Mouse (Mus musculus) retina, postnatal 1 day (tissue): Measurements from ENCODE around the gene Med18.
A peak's percentile ranks its signal among the peaks of the same experiment; 100 is the strongest.

ENCODE experiments used
- DNase-seq: peaks from one replicate; pipeline ENCODE4 v3.0.0-alpha.2; 2012

Gene Med18

DNA sequence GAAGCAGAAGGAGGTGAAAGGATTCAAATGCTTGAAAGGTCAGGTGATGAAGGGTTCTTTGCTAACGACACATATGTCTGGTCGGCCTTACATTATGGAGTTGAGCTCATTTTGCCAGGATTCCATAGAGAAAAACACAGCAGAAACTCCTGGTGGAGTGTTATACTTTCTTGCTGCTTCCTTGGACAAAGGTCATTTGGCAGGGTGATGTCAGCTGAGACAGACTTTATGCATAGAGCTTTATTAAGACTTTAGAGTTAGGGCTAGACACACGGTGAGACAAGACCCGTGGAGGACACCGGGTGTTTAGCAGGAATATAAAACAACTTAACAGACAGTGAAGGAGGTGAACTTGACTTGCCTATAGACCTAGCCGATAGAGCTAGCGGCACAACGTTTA lies 14.1 kb upstream of the Med18 start:
- DNase-seq: no peak

DNA sequence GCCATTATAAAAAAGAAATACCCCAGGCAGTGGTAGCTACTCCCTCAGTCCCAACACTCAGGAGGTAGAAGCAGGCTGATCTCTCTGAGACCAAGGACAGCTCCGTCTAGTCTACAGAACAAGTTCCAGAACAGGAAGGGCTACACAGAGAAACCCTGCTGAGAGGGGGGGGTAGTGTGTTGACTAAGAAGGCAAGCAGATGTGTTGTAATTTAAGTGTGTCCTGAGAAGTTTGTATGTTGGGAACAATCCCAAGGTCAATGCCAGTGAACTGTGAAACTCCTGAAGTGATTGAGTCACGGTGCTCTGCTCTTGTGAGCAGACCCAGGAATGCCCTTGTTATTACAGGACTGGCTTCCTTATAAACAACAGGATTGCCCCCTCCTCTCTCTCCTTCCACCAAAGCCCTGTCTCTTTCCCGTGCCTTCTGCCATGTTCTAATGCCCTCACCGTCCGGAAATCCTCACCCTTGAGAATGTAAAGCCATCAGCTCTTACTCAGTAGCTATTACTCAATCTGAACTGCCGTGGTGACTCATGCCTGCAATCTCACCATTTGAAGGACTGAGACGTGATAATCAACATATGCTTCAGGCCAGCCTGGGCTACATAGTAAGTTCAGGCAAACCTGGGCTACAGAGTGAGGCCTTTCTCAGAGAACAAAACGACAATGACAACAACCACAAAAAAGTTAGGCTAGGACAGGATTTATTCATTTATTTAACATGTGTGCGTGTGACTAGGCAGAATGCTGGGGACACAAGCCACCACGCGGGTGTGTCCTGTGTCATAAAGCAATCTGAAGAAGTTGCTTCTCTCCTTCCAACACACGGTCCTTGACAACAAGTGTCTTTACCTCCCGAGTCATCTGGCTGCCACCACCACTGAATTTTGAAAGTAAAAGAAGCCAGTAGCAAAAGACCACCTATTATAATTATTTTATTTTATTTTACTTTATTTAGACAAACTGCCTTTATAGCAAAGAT lies 12.5 kb upstream of the Med18 start:
- no peak for DNase-seq

DNA sequence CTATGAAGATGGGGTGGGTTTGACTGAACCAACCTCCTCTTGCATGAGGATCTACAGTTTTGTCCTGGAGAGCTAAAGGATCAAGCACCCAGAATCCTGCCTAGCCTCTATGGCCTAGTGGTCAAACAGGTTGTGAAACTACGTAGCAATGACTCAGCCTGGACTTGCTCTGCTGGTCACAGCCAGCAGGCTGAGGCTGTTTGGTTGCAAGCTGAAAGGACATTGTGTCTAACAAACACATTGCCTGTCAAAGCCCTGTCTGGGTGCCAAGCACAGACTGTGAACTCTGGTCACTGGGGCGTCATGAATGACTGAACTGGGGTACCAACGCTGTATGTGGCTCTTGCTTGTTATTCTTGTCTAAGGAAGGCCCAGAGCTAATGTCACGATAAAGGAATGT lies 10.9 kb upstream of the Med18 start:
- no peak for DNase-seq

DNA sequence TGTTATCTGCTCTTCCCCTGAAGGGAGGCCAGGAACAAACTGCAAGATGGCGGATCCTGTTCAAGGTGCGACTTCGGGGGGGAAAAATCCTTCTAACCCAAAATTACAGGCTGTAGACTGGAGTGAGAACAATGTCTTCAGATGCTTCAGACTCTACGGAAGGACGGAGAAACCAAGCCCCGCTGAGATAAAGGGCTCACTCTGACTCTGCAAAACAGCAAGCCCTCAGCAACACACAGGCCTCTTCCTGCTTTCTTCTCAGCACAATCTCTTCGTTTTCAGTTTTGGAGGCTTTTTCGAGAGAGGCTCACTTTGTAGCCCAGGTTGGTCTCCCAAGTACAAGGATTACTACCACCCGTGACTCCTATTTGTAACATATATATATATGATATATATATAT lies 9.7 kb upstream of the Med18 start:
- DNase-seq: no peak

DNA sequence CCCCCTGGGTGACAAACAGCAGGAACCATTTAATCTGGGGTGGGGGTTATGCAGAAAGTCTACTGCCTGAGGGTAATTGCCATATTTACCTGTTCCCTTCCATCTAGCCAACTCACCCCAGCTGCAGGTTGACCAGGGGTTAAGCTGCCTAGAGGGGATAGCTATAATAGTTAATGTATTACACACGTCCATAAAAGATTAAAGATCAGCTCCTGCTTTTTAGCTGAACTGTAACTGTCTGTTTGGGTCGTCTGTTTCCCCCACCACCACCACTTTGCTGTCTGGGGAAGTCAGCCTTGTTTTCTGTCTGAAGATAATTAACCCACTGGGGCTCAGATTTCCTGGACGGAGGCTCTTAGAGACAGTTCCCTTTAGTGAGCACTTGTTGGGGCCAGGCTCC lies 6.2 kb upstream of the Med18 start:
- DNase-seq: no peak

DNA sequence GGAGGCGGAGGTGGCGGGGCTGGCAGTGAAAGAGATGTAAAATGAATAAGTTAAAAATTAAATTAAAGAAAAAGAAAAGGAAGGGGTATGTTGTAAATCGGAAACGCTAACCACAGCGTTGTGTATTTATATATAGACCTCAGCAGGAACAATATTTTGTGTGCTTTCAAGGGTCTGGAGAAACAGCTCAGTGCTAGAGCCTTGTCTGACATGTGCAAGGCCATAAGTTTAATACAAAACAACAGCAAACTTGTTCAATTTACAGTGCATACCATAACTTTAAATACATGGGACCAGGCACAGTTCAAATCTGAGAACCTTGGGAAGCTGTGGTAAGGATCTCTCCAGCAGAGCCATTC lies 513 bp upstream of the Med18 start:
- no peak for DNase-seq

DNA sequence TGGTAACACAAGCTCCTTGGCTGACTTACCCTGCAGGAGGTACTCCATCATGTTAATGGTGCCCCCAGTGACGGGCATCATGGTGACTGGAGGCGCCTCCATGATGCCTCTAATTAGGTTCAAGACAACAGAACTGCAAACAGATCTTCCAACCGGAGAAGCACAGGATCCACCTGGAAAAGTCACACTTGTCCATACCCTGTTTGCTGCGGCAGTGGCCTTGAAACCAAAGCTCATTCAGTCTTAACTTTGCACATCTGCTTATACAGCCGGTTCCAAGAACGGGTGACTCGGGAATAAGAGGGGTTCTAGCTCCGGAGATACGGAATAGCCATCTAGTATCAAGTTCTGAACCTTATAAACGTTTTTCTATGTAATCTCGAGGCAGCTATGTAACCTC lies 885 bp downstream of the Med18 start:
- no peak for DNase-seq

DNA sequence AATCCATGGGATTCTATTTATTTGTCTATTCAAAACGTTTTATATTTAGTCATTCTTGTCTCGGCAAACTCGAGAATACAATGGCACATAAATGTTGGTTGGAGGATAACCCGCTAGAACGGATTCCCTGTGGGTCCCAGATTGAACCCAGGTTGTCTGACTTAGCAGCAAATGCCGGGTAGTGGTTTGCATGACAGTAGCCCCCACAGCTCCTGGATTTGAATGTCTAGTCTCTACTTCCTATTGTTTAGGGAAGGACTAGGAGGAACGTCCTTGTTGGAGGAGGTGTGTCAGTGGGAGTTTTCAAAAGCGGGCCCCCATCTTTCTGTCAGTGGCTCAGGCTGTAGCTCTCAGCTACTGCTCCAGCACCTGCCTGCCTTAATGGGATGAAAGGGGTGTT lies 3.5 kb downstream of the Med18 start:
- no peak for DNase-seq

DNA sequence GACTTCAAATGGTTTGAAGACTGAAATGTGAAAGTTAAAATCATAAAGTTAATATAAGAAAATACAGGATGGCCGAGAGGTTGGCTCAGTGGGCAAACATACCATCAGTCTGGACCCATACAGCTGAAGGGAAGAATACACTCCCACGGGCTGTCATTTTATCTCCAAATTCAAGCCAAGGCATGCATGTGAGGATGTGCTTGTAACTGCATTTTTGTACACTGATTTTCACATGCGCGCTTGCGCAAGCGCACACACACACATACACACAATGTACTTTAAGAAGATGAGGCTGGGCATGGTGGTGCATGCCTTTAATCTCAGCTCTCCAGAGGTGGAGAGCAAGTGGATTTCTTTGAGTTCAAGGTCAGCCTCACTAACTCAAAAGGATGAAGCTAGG lies 8.2 kb downstream of the Med18 start:
- DNase-seq: no peak

DNA sequence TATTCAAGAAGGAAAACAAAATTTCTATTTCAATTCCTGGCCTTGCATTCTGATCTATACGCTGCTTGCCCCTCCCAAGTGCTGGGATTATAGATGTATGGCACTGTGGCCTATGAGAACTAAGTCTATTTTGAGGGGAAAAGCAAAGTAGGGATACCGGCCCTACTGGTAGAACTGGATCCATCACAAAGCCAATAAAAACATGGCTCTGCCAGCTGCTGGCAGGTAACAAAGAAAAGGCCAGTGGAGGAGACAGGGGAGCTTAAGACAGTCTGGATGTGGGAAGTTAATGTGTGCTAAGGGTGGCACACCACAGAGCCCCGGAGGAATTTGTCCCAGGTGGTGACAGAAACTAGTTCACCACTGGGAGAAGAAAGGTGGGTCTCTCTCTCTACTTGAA lies 8.6 kb downstream of the Med18 start:
- DNase-seq: no peak

DNA sequence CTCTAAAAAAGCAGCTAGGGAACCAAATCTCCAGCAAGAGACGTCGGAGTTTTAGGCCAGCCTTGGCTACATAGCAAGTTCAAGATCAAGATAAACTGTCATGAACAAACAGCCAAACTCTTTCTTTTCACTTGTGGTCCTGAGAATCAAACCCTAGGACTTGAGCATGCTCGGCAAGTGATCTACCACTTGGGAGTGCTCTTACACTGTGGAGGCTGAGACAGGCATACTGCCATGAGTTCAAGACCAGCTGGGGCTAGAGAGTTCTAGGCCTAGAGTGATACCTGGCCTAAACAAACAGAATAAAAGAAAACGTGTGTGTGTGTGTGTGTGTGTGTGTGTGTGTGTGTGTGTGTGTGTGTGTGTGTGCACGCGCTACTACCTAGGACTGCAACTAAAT lies 9.5 kb downstream of the Med18 start:
- DNase-seq: no peak

DNA sequence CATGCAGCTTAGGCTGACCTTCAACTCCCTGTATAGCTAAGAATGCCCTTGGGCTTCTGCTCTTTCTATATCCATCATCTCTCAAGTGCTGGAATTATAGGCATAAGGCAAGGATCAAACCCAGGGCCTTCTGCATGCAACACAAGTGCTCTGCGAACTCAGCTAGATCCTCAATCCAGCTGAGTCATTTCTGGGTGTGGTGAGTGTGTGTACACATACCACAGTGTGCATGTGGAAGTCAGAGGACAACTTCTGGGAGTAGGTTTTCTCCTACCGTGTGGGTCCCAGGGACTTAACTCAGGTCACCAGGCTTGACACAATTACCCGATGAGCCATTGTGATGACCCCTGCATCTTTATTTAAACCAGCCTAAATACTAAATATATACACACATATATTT lies 13.9 kb downstream of the Med18 start:
- no peak for DNase-seq

DNA sequence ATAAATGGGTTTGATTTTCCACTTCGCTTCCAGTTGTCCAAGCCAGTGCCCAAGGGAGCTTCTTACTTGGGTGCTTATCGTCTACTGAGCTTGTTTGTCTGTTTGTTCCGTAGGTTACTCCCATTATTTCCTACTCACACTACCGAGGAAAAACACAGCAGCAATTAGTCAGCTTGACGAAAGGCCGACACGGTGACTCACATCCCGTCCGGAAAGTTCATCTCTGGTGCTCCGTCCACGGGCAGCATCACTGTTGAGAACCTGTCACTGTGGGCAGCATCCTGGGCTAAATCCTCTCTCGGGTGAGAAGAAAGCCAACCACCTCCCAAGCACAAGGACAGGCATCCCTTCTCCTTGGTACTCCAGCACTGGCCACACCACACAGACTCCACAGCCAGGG lies 17.6 kb downstream of the Med18 start:
- no peak for DNase-seq

DNA sequence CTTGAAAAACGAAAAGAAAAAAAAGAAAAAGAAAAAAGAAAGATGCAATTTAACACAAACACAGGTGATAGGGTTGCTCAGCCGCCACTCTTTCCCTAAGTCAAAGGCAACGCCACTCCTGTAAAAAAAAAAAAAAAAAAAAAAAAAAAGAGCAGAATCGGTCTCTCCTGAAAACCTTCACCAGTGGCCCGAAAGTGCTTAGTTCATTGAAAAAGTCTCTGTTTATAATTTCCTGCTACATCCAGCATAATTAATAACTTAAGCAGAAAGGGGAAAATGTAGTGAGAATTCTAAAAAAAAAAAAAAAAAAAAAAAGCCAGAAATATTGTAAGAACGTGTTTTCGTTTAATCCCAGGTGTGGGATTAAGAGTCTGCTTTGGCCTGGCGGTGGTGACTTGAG lies 19.2 kb downstream of the Med18 start:
- DNase-seq: no peak

DNA sequence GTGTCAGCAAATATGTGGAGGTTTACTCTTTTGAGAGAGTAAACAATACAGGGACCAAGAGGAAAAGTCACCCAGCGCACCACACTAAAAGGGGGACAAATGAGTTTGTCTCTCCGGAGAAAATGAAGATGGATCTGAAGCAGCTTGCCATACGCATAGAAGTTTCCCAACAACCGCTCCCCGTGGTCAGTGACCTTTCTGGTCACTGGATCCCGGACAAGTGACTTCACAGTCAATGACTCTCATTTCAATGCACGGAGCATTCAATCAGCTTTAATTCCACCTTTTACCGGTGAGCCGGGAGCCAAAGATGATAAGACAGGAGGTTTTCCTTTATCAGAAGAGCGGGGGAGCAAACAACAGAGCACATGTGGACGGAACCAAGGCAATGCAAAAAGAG lies 25.9 kb downstream of the Med18 start:
- DNase-seq: no peak

DNA sequence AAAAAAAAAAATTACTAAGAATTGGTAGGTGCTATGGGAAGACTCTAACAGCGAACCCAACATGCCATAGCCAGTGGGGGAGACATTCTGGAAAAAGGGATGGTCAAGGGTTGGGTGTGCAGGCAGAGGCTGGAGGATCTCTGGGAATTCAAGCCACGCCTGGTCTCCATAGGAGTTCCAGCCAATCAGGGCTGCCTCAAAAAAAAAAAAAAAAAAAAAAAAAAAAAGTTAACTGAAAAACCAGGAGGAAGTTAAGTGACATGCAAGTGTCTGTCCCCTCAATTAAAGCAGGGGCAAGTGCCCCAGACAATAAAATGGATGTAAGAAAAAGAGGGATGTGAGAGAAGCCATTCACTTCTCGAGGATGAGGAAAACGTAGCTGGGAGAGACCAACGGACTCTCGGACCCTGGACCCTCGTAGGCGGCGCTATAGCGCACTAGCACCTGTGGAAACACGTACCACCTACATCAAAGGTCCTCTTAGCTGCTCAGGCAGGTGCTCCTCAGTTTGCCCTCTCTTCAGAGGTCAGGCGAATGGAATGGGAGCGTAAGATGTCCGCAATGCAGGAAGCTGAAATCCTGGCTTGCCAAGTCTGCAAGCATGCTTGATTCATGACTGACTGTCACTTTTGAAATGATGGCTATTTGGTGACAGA lies 30.9 kb downstream of the Med18 start:
- DNase-seq: no peak

DNA sequence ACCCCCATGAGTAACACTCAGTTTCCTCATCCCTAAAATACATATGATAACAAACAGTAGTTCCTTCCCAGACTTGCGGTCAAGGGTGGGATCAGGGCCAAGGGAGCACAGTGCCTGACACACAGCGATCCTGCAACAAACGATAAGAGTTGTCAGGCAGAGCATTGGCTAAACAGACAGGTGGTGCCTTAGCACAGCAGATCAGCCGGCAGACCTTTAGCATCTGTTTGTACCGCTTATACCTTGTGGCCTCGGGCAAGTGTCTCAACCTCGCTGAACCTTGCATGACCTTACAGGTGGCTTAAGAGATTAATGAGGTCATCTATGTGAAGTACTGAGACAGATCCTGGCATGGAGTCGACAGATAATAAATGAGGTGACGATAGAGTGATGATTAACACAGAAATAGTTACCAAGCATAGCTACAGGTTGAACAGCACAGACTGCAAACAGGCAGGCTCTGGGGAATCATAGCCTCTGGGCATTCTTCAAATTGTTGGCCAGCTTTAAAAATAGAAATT lies 35.6 kb downstream of the Med18 start:
- peak; percentile 12 for DNase-seq

DNA sequence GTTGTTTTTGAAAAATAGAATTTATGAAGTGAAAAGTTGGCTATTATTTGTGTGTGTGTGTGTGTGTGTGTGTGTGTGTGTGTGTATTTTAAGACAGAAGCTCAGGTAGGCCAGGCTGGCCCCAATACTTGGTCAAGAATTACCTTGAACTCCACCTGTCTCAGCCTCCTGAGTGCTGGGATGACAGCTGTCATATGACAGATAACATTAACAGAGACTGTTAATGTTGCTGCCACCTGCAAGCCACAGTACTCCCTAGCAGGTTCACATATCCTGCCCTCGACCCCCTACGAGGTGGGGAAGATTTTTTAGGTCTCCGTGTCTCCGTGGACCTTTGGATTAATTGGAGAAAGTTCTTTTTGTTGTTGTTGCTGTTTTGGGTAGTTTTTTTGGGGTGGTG lies 36.2 kb downstream of the Med18 start:
- no peak for DNase-seq

DNA sequence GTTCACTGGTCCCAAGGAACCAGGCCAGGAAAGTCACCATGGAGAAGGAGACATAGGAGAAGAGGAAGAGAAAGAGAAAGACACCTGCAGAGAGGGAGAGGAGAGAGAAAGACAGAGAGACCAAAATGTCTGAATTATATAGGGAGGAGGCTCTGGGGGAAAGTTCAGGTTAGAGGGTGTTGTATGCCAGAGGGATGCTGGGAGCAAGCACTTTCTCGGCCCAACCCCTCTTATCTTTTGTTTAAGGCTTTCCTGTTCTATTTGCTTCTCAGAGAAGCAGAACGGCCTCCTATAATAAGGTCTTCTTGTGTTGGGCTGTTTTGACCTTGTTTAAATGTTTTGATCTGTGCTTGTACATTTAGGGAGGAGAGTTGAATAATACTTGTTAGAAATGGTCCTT lies 37.7 kb downstream of the Med18 start:
- DNase-seq: no peak

DNA sequence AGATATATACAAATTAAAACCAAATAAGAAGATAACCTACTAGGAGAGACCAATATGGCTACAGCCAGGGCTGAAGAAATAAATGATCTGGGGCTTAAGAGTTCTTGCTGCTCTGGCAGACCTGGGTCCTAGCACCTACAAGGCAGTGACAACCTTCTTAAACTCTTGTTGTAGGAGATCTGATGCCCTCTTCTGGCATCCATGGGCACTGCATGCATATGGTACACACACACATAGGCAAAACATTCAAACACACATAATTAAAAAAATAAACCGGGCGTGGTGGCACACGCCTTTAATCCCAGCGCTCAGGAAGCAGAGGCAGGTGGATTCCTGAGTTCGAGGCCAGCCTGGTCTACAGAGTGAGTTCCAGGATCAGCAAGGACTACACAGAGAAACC lies 39.0 kb downstream of the Med18 start:
- peak; percentile 38 for DNase-seq

DNA sequence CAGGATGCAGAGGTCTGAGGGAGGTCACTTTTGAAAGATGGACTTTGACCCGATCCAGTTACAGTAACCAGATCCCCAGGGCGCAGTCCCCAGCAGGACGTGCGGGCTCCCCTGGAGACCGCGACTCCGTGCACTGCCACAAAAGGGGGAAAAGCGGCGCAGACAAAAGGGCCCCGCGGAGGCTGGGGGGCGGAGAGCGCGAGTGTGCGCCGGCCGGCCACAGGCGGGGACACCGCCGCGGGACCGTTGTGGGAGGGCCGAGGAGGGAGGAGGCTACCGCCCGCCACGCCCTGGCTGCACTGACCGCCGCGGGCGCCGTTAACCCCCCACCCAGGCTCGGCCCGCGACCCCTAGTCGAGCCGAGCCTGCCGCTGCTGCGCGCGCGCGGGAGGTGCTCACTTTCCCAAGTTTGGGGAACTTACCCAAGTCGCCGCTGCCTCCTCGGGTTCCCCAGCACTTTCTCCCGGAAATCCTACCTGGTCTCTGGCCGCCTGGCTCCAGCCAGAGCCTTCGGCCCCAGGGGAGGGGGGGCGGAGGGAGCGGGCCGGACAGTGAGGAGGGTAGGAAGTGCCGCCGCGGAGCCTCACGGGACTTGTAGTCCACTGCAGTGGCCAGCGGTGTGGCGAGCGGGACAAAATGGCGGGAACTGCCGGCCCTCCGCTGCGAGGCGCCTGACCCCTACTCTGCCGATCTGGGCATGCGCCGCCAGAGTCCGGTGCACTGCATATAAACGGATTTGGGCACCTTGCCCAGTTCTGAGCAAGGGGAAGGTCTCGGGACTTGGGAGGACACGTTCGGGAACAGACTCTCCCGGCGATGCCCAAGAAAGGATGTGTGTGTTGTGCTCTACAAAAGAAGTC lies 41.6 kb downstream of the Med18 start, which contains the start of gene Phactr4:
TSS of gene Phactr4 (minus strand) at position 567 of the 860 bp plus-strand sequence.
- peak; percentile 99 for DNase-seq

DNA sequence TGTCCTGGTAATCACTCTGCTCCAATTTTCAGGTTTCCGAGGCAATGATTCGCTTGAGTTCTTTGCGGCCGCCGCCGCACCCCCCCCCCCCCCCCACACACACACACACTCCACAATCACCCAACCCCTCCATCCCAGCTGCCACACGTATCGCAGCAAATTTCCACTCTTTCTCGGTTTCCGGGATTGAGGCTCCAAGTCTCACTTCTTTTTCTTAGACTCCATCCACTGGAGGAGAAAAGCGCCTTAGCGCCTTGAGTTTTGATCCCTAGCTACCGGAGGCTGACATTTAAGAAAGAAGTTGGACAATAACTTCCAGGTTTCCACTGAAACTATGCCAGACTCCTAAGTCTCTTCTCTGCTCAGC lies 42.2 kb downstream of the Med18 start:
- no peak for DNase-seq

DNA sequence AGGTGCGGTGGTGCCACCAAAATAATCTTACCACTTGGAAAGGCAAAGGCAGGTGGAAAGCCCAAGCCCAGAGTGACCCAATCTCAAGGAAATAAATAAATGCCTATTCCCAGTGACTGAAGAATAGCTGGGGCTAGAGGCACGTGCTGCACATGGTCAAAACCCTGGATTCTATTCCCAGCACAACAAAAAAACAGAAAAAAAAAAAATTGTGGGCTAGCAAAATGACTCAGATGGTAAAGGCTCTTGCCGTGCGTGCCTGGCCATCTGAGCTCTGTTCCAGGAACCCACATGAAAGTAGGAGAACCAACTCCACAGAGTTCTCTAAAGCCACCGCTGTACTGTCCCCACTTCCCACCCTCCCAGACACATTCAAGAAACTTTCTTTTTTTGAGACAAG lies 43.2 kb downstream of the Med18 start:
- no peak for DNase-seq
